Mouse (Mus musculus) cerebellum, postnatal 25 days (tissue): ENCODE measurements at regions not wholly inside any gene's neighbourhood (a gene's known extent, or its start where the extent isn't known, plus 50 kb on each side); places are given as distances from the start of the nearest gene placed in this dataset.
A peak's percentile ranks its signal among the peaks of the same experiment; 100 is the strongest.
"Not testable (repeated sequence)": the region's sequence is repeated elsewhere in the genome, so short reads cannot be mapped to it uniquely, and the experiment has no call there.

ENCODE experiments used
- DNase-seq, 2 experiments: peaks; one replicate each; pipeline ENCODE4 v3.0.0; 2021; ENCODE audit warnings: mixed read lengths in 2 of 2

- DNase-seq: not testable (repeated sequence)
Measured at GRCm38 (mm10) chr17:9066633-9067032, 78.5 kb downstream of the 1700010I14Rik start.

DNA sequence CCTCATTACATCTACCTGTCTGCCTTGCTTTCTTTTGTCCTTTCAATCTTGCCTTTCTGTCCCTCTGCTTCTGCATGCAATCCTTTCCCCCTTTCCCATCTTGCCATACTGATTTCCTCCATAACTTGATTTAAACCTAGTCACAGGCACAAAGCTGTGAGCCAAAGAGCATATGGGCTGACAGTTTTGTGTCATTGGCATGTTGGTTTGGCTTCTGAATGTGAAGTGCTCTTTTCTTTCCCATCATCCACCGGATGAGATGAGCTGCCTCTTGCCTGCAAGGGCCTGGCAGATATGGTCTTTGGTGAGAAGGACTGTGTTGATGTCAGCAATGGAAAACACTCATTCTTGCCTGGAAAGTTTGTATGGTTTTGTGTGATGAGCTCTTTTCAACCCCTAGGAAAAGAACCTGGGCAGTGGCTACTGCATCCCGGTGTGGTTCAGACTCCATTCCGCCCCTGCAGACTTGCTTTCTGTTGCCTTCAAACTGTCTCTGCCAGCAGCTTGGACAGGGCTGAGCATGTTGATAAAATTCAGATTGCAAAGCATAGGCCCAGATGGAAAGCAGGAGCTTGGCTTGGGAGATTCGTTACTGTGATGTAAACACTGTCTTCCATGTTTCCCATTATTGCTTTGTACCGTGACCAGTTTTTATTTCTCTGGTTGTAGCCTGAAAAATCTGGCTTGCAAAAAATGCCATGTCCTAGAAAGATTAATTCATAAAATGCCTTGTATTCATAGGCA lies 80.9 kb downstream of the 1700010I14Rik start:
- no peak for DNase-seq

GRCm38 (mm10) chr17:9083629-9084028 lies 95.5 kb downstream of the 1700010I14Rik start:
- DNase-seq: no peak

GRCm38 (mm10) chr17:9127866-9128265 lies 139.7 kb downstream of the 1700010I14Rik start:
- DNase-seq: no peak

- DNase-seq: no peak
Measured at GRCm38 (mm10) chr17:9145605-9146223, 157.6 kb downstream of the 1700010I14Rik start.

GRCm38 (mm10) chr17:9150654-9151053 lies 162.5 kb downstream of the 1700010I14Rik start:
- no peak for DNase-seq

DNA sequence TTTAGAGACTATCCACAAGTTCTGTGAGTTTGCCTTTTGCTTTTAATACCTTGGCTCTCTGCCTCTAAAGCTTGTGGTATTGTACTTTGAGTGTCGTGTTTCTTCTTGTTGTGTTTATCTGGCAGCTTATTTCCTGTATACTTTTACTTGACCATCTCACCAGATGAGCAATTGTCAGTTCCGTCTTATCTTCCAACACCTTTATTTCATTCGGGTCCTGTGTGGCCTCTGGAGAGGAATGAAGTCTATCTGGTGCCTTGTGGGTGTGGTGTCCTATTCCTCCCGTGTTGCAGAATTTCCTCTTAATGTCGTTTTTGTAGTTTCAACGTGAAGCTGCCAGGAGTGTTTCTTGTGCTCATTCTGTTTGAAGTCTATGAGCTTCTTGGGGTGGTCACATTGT lies 174.0 kb downstream of the 1700010I14Rik start:
- DNase-seq: no peak

DNA sequence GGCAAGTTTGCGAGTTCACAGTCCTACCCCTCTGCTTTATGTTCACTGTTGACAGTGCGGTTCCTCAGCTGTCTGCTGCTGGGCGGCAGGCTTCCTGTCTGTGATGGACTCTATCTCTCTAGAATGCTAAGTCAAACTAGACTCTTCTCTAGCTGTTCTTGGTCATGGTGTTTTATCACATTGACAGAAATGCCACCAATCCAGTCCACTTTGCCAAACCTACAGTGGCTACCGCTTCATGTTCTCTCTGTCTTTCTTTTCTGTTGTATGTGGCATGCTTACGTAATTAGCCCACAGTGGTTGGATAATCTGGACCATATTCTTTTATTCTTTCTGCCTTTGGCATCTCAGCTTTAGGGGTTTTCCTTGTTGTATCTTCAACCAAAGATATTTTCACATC lies 174.5 kb downstream of the 1700010I14Rik start:
- no peak for DNase-seq

DNA sequence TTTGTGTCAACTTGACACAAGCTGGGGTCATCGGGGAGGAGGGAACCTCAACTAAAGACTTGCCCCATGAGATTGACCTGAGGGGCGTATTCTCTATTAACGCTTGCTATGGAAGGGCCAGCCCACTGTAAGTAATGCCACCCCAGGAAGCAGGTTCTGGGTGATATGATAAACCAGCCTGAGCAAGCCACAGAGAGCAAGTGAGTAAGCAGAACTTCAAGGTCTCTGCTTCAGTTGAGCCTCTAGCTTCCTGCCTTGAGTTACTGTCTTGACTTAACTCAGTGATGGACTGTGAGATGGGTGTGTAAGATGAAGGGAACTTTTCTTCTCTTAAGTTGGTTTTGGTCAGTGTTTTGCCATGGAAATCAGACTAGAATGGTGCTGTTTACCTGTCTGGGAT lies 175.2 kb downstream of the 1700010I14Rik start:
- DNase-seq: no peak

DNA sequence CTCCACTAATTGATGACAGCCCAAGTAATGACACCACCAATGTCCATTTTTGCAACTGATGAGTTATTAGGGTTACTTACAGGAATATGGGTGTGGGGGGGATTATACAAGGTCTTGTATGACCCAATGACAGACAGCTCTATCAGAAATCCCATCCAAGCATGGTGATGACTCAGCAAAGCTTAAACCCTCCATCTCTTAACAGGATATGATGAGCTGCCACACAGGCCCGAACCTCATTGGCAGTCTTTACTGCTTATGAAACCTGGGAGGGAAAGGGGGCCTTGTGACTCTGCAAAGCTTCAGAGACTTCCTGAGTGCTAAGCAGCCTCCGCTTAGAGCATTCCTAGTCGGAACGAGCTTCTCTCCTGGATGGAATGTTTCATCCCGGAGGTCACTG lies 176.4 kb downstream of the 1700010I14Rik start:
- DNase-seq: no peak

DNA sequence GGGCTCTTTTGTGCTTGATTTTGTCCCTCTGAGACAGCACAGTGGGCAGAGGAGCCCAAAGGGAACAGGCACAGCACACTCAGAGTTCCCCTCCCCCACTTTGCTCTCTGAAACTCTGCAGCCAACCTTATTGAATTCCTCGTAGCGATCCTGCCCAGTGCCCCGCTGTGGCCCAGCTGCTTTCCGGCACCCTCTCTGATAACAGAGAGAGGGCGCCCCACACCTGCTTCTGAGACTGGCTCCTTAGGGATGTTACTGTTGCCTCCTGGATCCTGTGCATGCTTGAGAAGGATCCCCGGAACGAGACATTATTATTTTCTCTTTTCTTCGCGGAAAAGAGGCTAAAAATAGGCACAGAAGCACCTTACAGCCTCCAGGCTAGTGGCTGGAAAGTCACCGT lies 179.0 kb downstream of the 1700010I14Rik start:
- peak; percentile 75 to 84 for DNase-seq

DNA sequence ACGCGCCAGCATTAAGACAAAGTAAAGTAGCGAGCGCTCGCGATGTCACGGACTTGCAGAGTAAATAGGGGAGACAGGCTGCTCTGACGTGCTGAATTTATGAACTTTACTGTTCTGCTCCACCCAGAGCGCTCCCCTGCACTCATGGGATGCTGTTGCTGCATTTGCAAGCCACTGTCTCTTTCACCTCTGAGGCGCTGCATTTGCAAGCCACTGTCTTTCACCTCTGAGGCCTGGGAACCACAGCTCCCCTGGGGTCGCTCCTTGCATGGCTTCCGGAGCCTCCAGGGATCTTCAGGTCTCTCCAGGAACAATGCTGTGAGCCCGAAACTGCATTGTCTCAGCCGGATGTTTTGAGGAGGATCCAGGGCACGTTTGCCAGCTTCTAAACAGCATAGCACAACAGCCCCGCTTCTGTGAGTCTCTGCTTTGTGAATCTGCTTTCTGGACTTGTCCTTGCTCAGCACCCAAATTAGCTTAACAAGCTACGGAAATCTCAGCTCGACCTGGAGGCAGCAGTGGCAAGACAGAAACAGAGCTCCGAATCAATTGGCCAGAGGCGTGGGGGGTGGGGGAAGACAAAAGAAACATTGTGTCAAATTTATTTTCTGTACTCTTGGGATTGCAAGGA lies 179.6 kb downstream of the 1700010I14Rik start:
- peak; percentile 54 to 63 for DNase-seq

GRCm38 (mm10) chr17:9168411-9168810 lies 180.3 kb downstream of the 1700010I14Rik start:
- DNase-seq: peak; percentile 89 to 92

DNA sequence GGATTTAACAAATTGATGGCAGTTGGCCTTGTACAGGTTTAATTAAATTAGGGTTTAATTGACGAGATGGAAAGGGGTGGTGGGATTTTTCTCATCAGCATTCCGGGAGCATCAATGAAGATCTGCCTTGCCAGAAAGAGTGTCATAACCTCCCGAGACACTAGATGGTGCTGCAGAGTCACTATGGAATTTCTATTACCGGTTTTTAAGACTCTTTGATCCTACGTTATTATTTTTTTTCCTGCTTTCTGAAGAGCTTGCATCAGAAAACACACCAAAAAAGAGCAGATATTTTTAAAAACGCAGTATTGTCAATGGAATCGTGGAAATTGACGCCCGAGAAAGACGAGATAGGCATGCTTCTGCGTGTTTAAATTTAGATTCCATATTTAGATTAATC lies 181.2 kb downstream of the 1700010I14Rik start:
- DNase-seq: peak; percentile 69 to 86

DNA sequence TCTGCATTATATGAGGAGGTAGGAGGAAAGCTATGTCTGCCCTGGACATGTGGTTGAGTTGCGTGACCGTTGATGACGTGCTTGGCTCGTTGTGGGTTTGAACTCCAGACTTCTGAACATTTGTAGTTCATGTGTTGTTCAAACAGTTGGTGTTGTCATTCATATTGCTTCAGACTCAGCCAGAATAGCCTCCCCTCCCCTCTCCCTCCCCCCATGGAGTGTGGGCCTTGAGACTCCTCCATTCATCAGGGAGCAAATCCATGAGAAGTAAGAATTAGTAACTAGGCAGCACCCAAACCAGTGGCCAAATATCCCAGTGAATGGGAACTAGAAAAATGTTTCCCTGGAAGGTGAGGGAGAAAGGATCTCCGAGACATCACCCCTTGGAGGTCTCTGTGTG lies 209.0 kb downstream of the 1700010I14Rik start:
- DNase-seq: no peak

- DNase-seq: no peak
Measured at GRCm38 (mm10) chr17:9200386-9200785, 212.3 kb downstream of the 1700010I14Rik start.

GRCm38 (mm10) chr17:9202496-9202895 lies 214.4 kb downstream of the 1700010I14Rik start:
- no peak for DNase-seq

GRCm38 (mm10) chr17:9210626-9211025 lies 211.2 kb upstream of the Gm17728 start:
- no peak for DNase-seq

GRCm38 (mm10) chr17:9223097-9223496 lies 198.8 kb upstream of the Gm17728 start:
- no peak for DNase-seq

DNA sequence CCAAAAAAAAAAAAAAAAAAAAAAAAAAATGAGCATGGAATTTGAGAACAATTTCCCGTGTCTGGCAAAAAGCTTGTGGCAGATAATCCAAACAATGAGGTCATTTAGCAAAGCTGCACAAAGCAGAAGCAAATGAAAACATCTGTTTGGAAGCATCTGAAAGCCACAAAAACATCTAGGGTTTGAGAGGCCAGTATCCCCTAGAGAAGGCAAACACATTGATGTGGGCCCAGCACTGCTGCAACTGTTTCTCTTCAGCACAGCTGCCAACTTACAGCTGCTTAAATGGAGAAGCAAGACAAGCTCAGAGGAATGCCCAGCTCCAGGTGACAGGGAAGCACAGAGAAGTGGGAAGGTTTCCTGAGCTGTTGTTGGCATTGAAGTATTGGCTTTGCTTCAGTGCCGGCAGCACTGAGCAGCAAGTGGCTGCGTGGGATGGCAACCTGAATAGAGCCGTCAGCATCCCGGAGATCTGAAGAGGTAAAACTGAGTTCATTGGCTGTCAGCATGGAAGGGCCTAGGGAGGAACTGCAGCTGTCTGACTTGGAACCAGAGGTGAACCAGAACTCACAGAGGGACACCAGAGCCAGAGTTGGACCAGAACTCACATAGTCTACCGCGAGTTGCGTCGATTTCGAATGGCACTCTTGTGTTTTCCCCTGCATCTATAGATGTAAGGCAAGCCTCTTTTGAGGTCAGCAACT lies 193.8 kb upstream of the Gm17728 start:
- DNase-seq: peak; percentile 16 to 26

- peak; percentile 35 to 45 for DNase-seq
Measured at GRCm38 (mm10) chr17:9235141-9235571, 186.7 kb upstream of the Gm17728 start.

- DNase-seq: no peak
Measured at GRCm38 (mm10) chr17:9258646-9259170, 163.2 kb upstream of the Gm17728 start.

DNA sequence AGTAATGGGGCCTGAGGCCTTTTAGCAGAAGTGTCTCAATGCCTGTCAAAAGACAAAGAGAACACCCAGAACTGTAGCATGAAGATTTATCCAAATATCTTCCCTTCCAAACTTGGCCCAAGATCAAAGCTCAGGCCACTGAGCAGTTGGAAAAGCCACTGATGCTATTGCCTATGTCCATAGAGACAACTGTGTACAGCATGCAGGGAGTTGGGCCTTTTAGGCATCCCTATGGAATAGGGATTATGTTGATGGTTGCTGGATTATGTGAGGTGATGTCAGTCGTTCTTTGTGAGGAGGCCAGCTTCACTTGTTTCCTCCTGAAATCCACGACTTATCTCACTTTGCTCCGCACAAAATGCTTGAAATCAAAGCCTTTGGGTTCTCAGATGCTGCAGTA lies 153.1 kb upstream of the Gm17728 start:
- DNase-seq: no peak
